Mouse (Mus musculus): ENCODE results near the gene Ppp6r2. TPM values are rescaled to one million over a fixed set of nuclear protein-coding genes. Genes with fewer than 3 reads are reported as not detected.
A peak's percentile ranks its signal among the peaks of the same experiment; 100 is the strongest.

Gene Ppp6r2
- polyA plus RNA-seq (2016; fragmentation: Nextera tagmentation; extraction: Ambion mirVana), result 27.2 and 45.7 TPM in 2 replicates

DNA sequence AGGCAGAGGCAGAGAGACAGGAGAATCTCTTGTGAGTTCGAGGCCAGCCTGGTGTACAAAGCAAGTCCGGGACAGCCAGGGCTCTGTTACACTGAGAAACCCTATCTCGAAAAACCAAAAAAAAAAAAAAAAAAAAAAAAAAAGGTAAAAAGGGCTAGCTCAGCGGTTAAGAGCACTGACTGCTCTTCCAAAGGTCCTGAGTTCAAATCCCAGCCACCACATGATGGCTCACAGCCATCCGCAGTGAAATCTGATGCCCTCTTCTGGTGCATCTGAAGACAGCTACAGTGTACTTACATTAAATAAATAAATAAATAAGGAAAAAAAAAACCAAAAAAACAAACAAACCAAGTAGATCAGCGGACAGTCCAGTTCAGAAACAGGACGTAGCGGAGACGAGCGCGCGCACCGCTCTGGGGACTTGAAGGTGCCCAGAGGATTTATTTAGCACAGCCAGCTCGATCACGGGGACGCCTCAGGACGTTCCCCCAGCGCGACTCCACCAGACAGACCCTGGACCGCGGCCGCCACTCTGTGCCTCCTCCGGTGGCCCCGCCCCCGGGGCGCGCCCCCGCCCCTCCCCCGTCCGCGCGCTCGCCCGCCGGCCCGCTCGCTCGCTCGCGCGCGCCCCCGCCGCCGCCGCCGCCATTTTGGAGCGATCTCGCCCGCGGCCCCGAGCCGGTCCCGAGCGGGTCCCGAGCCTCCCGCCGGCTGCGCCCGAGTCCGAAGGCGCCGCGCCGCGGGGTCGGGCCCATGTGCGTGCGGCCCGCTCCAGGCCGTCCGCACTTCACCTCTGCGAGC, at the start of gene Ppp6r2:
TSS of gene Ppp6r2 (plus strand) at position 639 of the 801 bp plus-strand sequence.
- Histone ChIP-seq H3K4me3 (peak within 1 kb of the TSS; percentile 91), H3K9me3 (no peaks in the 10 kb centered on the region), H3K36me3 (peaks cover 9% of the 10 kb centered on the region), H3K27ac (peak within 1 kb of the TSS; percentile 99), H3K27me3 (ENCODE audit: insufficient read depth, poor library complexity, severe bottlenecking) (no peaks in the 10 kb centered on the region), H3K4me1 (replicated peaks) (peaks cover 32% of the 10 kb centered on the region)
- DNase-seq (ENCODE audit: low spot score), result peak; percentile 86
- WGBS, result 3% methylated on average over 73 of the region's 73 CpGs

- peaks cover 18% of the 10 kb centered on the region for H3K4me1 ChIP-seq (replicated peaks)
- H3K27ac ChIP-seq, result no peak overlapping the region
- no peaks in the 10 kb centered on the region for H3K27me3 ChIP-seq (ENCODE audit: insufficient read depth, poor library complexity, severe bottlenecking)
- H3K4me3 ChIP-seq, result no peak overlapping the region
- no peak for DNase-seq (ENCODE audit: low spot score)
- WGBS, result 94% methylated on average over 12 of the region's 12 CpGs
- H3K9me3 ChIP-seq, result no peaks in the 10 kb centered on the region
- H3K36me3 ChIP-seq, result peaks cover 100% of the 10 kb centered on the region
These were observed 45.9 kb upstream of the Ppp6r2 start for GRCm38 (mm10) chr15:89165478-89165877.

- Histone ChIP-seq H3K27me3 (ENCODE audit: insufficient read depth, poor library complexity, severe bottlenecking) (no peaks in the 10 kb centered on the region), H3K36me3 (peaks cover 73% of the 10 kb centered on the region), H3K4me1 (replicated peaks) (peaks cover 50% of the 10 kb centered on the region), H3K4me3 (peak overlapping the region; percentile 29), H3K9me3 (no peaks in the 10 kb centered on the region), H3K27ac (peak overlapping the region; percentile 69)
- DNase-seq (ENCODE audit: low spot score), result no peak
- WGBS, result 60% methylated on average over 10 of the region's 10 CpGs
These were observed 42.4 kb upstream of the Ppp6r2 start for GRCm38 (mm10) chr15:89168922-89169321.

DNA sequence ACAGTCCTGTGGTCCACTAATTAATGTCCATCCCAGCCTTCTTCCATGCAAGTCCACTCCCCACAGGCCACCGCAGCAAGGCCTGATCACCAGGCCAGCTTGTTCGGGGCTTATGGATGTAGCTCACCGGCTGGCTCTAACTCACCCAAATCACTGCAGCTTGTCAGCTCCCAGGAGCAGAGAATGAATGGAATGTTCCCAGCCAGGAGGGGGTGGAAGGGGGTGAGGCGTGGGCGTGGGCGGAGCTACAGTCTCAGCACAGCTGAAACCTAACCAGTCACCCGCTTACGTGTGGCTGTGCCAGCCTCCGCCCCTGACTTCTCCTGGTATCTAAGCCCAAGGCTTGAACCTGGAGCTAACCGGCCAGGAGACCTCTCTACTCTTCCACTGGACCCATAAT, 41.9 kb upstream of the Ppp6r2 start:
- WGBS, result 9% methylated on average over 10 of the region's 10 CpGs
- Histone ChIP-seq H3K27me3 (ENCODE audit: insufficient read depth, poor library complexity, severe bottlenecking) (no peaks in the 10 kb centered on the region), H3K27ac (peak overlapping the region; percentile 69), H3K36me3 (peaks cover 68% of the 10 kb centered on the region), H3K9me3 (no peaks in the 10 kb centered on the region), H3K4me3 (peak overlapping the region; percentile 29), H3K4me1 (replicated peaks) (peaks cover 55% of the 10 kb centered on the region)
- peak; percentile 77 for DNase-seq (ENCODE audit: low spot score)

DNA sequence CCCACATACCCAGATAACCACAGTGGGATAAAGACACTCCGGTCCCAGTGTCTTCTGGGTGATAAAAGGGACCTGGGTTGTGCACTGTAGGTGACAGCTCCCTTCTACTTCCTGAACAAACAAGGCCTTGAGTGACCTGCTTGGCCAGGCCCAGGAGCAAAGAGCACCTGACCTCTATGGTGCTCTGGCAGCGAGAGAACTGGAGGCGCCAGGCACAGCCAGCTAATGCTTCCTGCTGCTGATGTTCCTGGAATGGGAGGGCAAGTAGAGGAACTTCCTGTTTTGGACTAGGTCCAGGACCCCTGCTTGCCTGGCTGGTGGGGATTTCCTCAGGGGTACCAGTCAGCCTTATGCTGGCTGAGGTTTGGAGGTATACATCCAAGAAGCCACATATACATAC, 41.3 kb upstream of the Ppp6r2 start:
- peak overlapping the region; percentile 29; the same call in 1 of the 2 replicates for H3K4me3 ChIP-seq

GRCm38 (mm10) chr15:89171526-89172051, 39.8 kb upstream of the Ppp6r2 start:
- H3K4me3 ChIP-seq, result peak overlapping the region; percentile 73; the same call in 1 of the 2 replicates
- H3K36me3 ChIP-seq, result peaks cover 60% of the 10 kb centered on the region
- H3K9me3 ChIP-seq, result no peaks in the 10 kb centered on the region
- peak overlapping the region; percentile 53; the same call in 1 of the 2 replicates for H3K27ac ChIP-seq
- H3K27me3 ChIP-seq (ENCODE audit: insufficient read depth, poor library complexity, severe bottlenecking), result 0 out of 2 replicates have a peak, but pooled peaks cover 6% of the 10 kb centered on the region
- no peak for DNase-seq (ENCODE audit: low spot score)
- 85% methylated on average over 5 of the region's 5 CpGs for WGBS
- H3K4me1 ChIP-seq (replicated peaks), result peaks cover 77% of the 10 kb centered on the region

More for the DNA sequence above, 41.3 kb upstream of the Ppp6r2 start:
- Histone ChIP-seq H3K27ac (peak overlapping the region; percentile 69; the same call in 1 of the 2 replicates), H3K36me3 (peaks cover 63% of the 10 kb centered on the region), H3K27me3 (ENCODE audit: insufficient read depth, poor library complexity, severe bottlenecking) (0 out of 2 replicates have a peak, but pooled peaks cover 6% of the 10 kb centered on the region), H3K4me1 (replicated peaks) (peaks cover 62% of the 10 kb centered on the region), H3K9me3 (no peaks in the 10 kb centered on the region)
- 64% methylated on average over 3 of the region's 3 CpGs for WGBS
- no peak for DNase-seq (ENCODE audit: low spot score)

- H3K27me3 ChIP-seq (ENCODE audit: insufficient read depth, poor library complexity, severe bottlenecking), result 0 out of 2 replicates have a peak, but pooled peaks cover 6% of the 10 kb centered on the region
- H3K27ac ChIP-seq, result peak overlapping the region; percentile 87
- H3K36me3 ChIP-seq, result peaks cover 52% of the 10 kb centered on the region
- peaks cover 85% of the 10 kb centered on the region for H3K4me1 ChIP-seq (replicated peaks)
- DNase-seq (ENCODE audit: low spot score), result no peak
- no peaks in the 10 kb centered on the region for H3K9me3 ChIP-seq
- peak overlapping the region; percentile 73 for H3K4me3 ChIP-seq
- 39% methylated on average over 17 of the region's 17 CpGs for WGBS
These were observed 38.9 kb upstream of the Ppp6r2 start for GRCm38 (mm10) chr15:89172276-89172935.

- peaks cover 93% of the 10 kb centered on the region for H3K4me1 ChIP-seq (replicated peaks)
- H3K9me3 ChIP-seq, result no peaks in the 10 kb centered on the region
- H3K27ac ChIP-seq, result peak overlapping the region; percentile 87
- H3K4me3 ChIP-seq, result peak overlapping the region; percentile 73
- DNase-seq (ENCODE audit: low spot score), result peak; percentile 51
- peaks cover 43% of the 10 kb centered on the region for H3K36me3 ChIP-seq
- 0 out of 2 replicates have a peak, but pooled peaks cover 6% of the 10 kb centered on the region for H3K27me3 ChIP-seq (ENCODE audit: insufficient read depth, poor library complexity, severe bottlenecking)
- under 1% methylated on average over 65 of the region's 65 CpGs for WGBS
These were observed 38.1 kb upstream of the Ppp6r2 start for GRCm38 (mm10) chr15:89173024-89173905.

- Histone ChIP-seq H3K4me1 (replicated peaks) (peaks cover 98% of the 10 kb centered on the region), H3K27ac (peak overlapping the region; percentile 87)
These were observed 37.5 kb upstream of the Ppp6r2 start for GRCm38 (mm10) chr15:89173906-89174214.

GRCm38 (mm10) chr15:89174889-89175339, 36.4 kb upstream of the Ppp6r2 start:
- no peak for DNase-seq (ENCODE audit: low spot score)
- Histone ChIP-seq H3K9me3 (no peaks in the 10 kb centered on the region), H3K4me3 (no peak overlapping the region), H3K36me3 (peaks cover 27% of the 10 kb centered on the region), H3K27me3 (ENCODE audit: insufficient read depth, poor library complexity, severe bottlenecking) (0 out of 2 replicates have a peak, but pooled peaks cover 6% of the 10 kb centered on the region), H3K4me1 (replicated peaks) (peaks cover 98% of the 10 kb centered on the region), H3K27ac (no peak overlapping the region)
- WGBS, result 65% methylated on average over 11 of the region's 11 CpGs

More at GRCm38 (mm10) chr15:89173906-89174214, 37.5 kb upstream of the Ppp6r2 start:
- H3K27me3 ChIP-seq (ENCODE audit: insufficient read depth, poor library complexity, severe bottlenecking), result 0 out of 2 replicates have a peak, but pooled peaks cover 6% of the 10 kb centered on the region
- H3K9me3 ChIP-seq, result no peaks in the 10 kb centered on the region
- WGBS, result 1% methylated on average over 15 of the region's 15 CpGs
- peak; percentile 73 for DNase-seq (ENCODE audit: low spot score)
- H3K4me3 ChIP-seq, result peak overlapping the region; percentile 73
- peaks cover 37% of the 10 kb centered on the region for H3K36me3 ChIP-seq

GRCm38 (mm10) chr15:89175411-89176155, 35.8 kb upstream of the Ppp6r2 start:
- no peak for DNase-seq (ENCODE audit: low spot score)
- Histone ChIP-seq H3K9me3 (no peaks in the 10 kb centered on the region), H3K36me3 (peaks cover 20% of the 10 kb centered on the region; the same call in 1 of the 2 replicates), H3K27ac (no peak overlapping the region), H3K27me3 (ENCODE audit: insufficient read depth, poor library complexity, severe bottlenecking) (0 out of 2 replicates have a peak, but pooled peaks cover 6% of the 10 kb centered on the region), H3K4me1 (replicated peaks) (peaks cover 96% of the 10 kb centered on the region), H3K4me3 (no peak overlapping the region)
- WGBS, result 89% methylated on average over 13 of the region's 13 CpGs
